Mouse (Mus musculus): ENCODE measurements at regions not wholly inside any gene's neighbourhood (a gene's known extent, or its start where the extent isn't known, plus 50 kb on each side); places are given as distances from the start of the nearest gene placed in this dataset.

DNA sequence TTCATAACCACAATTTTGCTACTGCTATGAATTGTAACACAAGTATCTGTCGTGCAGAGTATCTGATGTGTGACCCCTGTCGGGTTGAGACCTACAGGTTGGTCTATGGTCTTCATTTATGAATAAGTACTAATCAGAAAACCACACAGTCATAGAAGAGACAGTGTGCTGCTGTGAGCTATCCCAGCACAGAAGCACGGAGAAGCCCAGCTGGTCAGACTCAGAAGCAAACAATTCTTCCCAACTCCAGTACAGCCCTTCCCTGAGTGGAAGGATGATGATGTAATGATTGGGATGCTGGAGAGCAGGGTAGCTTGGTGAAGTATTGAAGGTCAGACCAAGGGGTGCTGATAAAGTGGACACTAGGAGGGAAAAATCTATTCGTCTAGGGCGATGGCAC lies 129.5 kb downstream of the Gm10260 start:
- H3K4me3 ChIP-seq (ENCODE audit: low read depth, low read length): no peak overlapping the region
- 65% methylated on average over 5 of the region's 5 CpGs for WGBS (ENCODE audit: insufficient replicate concordance)
- no peaks in the 10 kb centered on the region for H3K27me3 ChIP-seq (ENCODE audit: control insufficient read depth, insufficient read depth, low read depth, low read length)
- no peaks in the 10 kb centered on the region for H3K4me1 ChIP-seq (ENCODE audit: control insufficient read depth, low read depth, low read length)
- no peak overlapping the region for H3K9ac ChIP-seq (ENCODE audit: low read depth, low read length)
- ATAC-seq (ENCODE audit: low read depth): no peak
- H3K9me3 ChIP-seq (replicated peaks; ENCODE audit: control insufficient read depth, low read length): no peaks in the 10 kb centered on the region
- H3K4me2 ChIP-seq (ENCODE audit: low read depth, low read length): no peak overlapping the region
- no peak overlapping the region for H3K27ac ChIP-seq (ENCODE audit: low read length)
- no peaks in the 10 kb centered on the region for H3K36me3 ChIP-seq (ENCODE audit: control insufficient read depth, insufficient read depth)

DNA sequence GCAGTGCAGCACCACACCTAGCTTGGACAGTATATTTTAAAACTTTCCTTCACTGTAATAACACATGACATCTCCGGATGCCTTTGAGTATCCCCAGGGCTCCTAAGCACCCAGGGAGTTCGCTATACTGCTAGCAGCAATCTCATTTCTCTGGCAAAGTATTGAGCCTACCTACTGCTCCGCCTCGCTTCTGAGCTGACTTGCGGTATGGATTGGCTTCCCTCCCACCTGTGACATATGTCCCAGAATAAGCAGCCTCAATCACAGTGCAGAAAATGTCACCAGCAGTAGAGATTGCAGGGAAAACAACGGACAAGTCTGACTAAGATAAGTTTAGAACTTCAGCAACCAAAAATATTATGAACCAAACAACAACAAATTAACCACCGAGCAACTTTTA lies 131.8 kb downstream of the Gm10260 start:
- H3K36me3 ChIP-seq (ENCODE audit: control insufficient read depth, insufficient read depth): no peaks in the 10 kb centered on the region
- no peaks in the 10 kb centered on the region for H3K4me1 ChIP-seq (ENCODE audit: control insufficient read depth, low read depth, low read length)
- H3K4me3 ChIP-seq (ENCODE audit: low read depth, low read length): no peak overlapping the region
- H3K27ac ChIP-seq (ENCODE audit: low read length): no peak overlapping the region
- WGBS (ENCODE audit: insufficient replicate concordance): 70% methylated on average over 7 of the region's 7 CpGs
- no peak overlapping the region for H3K4me2 ChIP-seq (ENCODE audit: low read depth, low read length)
- H3K9ac ChIP-seq (ENCODE audit: low read depth, low read length): no peak overlapping the region
- H3K9me3 ChIP-seq (replicated peaks; ENCODE audit: control insufficient read depth, low read length): no peaks in the 10 kb centered on the region
- ATAC-seq (ENCODE audit: low read depth): no peak
- H3K27me3 ChIP-seq (ENCODE audit: control insufficient read depth, insufficient read depth, low read depth, low read length): no peaks in the 10 kb centered on the region

DNA sequence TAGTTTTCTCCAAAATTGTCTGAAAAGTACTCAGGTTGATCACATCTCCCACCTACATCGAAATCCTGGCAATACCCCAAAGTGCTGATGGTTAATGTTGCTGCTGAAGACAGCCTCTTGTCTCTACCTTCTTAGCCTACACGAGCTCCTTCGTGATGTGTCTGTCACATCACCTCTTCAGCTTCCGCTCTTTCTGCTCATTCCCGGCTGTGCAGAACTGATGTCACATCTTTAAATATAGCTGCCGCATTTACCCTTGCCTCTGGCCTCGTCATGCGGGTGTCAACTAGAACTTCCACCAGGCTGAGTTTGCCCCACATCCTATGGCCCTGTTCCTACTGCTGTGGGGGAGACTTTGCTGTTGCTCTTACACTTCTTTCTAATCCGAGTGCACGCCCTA lies 133.2 kb downstream of the Gm10260 start:
- H3K4me2 ChIP-seq (ENCODE audit: low read depth, low read length): no peak overlapping the region
- no peaks in the 10 kb centered on the region for H3K9me3 ChIP-seq (replicated peaks; ENCODE audit: control insufficient read depth, low read length)
- no peaks in the 10 kb centered on the region for H3K27me3 ChIP-seq (ENCODE audit: control insufficient read depth, insufficient read depth, low read depth, low read length)
- WGBS (ENCODE audit: insufficient replicate concordance): 67% methylated on average over 10 of the region's 10 CpGs
- H3K9ac ChIP-seq (ENCODE audit: low read depth, low read length): no peak overlapping the region
- no peaks in the 10 kb centered on the region for H3K36me3 ChIP-seq (ENCODE audit: control insufficient read depth, insufficient read depth)
- no peak overlapping the region for H3K27ac ChIP-seq (ENCODE audit: low read length)
- no peak for ATAC-seq (ENCODE audit: low read depth)
- H3K4me3 ChIP-seq (ENCODE audit: low read depth, low read length): no peak overlapping the region
- H3K4me1 ChIP-seq (ENCODE audit: control insufficient read depth, low read depth, low read length): no peaks in the 10 kb centered on the region

DNA sequence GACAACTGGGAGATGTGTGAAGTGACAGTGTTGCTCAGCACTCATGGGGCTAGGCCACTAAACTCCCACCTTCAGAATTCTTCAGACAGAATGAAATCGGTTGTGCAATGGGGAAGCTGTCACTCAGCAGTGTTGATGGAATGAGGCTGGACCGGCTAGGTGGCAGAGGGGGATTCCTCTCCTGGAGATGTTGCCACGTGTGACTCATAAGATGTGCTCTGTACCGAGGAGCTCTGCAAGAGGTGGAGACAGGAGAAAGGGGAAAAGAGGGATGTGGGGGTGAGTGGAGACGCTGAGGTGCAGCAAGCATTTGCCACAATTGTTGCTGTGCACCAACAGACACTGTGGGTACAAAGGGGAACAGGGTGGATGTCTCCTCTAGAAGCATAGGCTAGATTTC lies 133.6 kb downstream of the Gm10260 start:
- Histone ChIP-seq H3K27ac (ENCODE audit: low read length) (no peak overlapping the region), H3K4me2 (ENCODE audit: low read depth, low read length) (no peak overlapping the region), H3K36me3 (ENCODE audit: control insufficient read depth, insufficient read depth) (no peaks in the 10 kb centered on the region), H3K9ac (ENCODE audit: low read depth, low read length) (no peak overlapping the region), H3K9me3 (replicated peaks; ENCODE audit: control insufficient read depth, low read length) (no peaks in the 10 kb centered on the region), H3K27me3 (ENCODE audit: control insufficient read depth, insufficient read depth, low read depth, low read length) (no peaks in the 10 kb centered on the region), H3K4me3 (ENCODE audit: low read depth, low read length) (no peak overlapping the region), H3K4me1 (ENCODE audit: control insufficient read depth, low read depth, low read length) (no peaks in the 10 kb centered on the region)
- WGBS (ENCODE audit: insufficient replicate concordance): 37% methylated on average over 5 of the region's 5 CpGs
- no peak for ATAC-seq (ENCODE audit: low read depth)

DNA sequence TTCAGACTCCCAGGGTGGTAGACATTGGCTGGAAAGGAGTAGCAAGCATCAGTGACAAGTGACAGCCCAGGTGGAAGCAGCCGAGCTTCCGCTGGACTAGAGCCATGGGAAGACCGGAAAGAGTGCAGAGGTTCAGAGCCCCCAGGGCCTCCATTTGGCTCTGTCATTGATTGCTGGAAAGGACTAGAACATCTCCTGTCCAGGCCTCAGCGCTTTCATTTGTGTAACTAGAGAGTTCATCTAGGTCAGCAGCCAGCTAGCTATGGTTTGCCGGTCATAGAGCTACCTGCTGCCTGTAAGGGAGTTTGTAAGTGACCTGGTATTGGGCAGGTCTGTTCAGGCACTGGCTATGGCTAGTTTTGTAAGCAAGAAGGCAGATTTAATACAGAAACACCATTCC lies 134.3 kb downstream of the Gm10260 start:
- Histone ChIP-seq H3K27ac (ENCODE audit: low read length) (no peak overlapping the region), H3K4me2 (ENCODE audit: low read depth, low read length) (no peak overlapping the region), H3K27me3 (ENCODE audit: control insufficient read depth, insufficient read depth, low read depth, low read length) (no peaks in the 10 kb centered on the region), H3K36me3 (ENCODE audit: control insufficient read depth, insufficient read depth) (no peaks in the 10 kb centered on the region), H3K9me3 (replicated peaks; ENCODE audit: control insufficient read depth, low read length) (no peaks in the 10 kb centered on the region), H3K9ac (ENCODE audit: low read depth, low read length) (no peak overlapping the region), H3K4me1 (ENCODE audit: control insufficient read depth, low read depth, low read length) (no peaks in the 10 kb centered on the region), H3K4me3 (ENCODE audit: low read depth, low read length) (no peak overlapping the region)
- no peak for ATAC-seq (ENCODE audit: low read depth)
- WGBS (ENCODE audit: insufficient replicate concordance): 73% methylated on average over 5 of the region's 5 CpGs

DNA sequence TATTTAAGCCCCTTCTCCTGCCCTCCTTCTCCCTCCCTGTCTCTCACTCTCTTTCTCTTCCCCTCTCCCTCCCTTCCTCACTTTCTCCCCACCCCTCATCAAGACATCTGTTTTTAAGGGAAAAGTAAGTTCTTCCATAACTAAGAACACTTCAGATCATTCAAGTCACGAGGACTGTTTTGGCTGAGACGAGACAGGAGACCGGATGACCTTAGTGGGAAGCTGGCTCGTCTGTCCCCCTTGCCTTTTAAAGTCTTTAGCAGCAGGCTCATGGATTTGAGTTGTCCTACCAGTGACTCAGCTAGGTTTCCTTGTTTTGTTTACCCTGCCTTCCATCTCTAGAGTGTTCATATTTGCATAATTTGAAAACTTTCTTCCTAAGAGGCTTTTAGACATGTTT lies 135.0 kb downstream of the Gm10260 start:
- H3K9me3 ChIP-seq (replicated peaks; ENCODE audit: control insufficient read depth, low read length): no peaks in the 10 kb centered on the region
- no peak overlapping the region for H3K27ac ChIP-seq (ENCODE audit: low read length)
- no peak overlapping the region for H3K4me2 ChIP-seq (ENCODE audit: low read depth, low read length)
- no peaks in the 10 kb centered on the region for H3K4me1 ChIP-seq (ENCODE audit: control insufficient read depth, low read depth, low read length)
- WGBS (ENCODE audit: insufficient replicate concordance): 54% methylated on average over 4 of the region's 4 CpGs
- ATAC-seq (ENCODE audit: low read depth): no peak
- H3K4me3 ChIP-seq (ENCODE audit: low read depth, low read length): no peak overlapping the region
- no peaks in the 10 kb centered on the region for H3K36me3 ChIP-seq (ENCODE audit: control insufficient read depth, insufficient read depth)
- H3K9ac ChIP-seq (ENCODE audit: low read depth, low read length): no peak overlapping the region
- H3K27me3 ChIP-seq (ENCODE audit: control insufficient read depth, insufficient read depth, low read depth, low read length): no peaks in the 10 kb centered on the region

DNA sequence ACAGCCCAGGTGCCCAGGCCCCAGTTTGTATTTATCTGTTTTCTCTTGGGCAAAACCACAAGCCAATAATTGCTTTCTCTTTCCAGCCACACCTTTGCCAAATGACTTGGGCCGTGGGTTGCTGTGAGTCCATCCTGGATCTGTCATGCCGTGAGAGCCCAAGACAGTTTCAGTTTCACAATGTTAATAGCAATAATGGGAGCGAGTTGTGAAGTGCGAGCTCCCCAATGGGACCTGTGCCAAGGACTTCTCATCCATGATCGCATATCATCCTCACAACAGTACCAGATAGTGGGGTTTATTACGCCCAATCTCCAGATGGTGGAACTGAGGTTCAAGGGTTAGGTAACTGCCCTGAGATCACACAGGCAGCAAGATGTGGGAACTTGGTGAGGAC lies 142.2 kb downstream of the Gm10260 start:
- no peaks in the 10 kb centered on the region for H3K36me3 ChIP-seq (ENCODE audit: control insufficient read depth, insufficient read depth)
- no peak overlapping the region for H3K4me2 ChIP-seq (ENCODE audit: low read depth, low read length)
- H3K9me3 ChIP-seq (replicated peaks; ENCODE audit: control insufficient read depth, low read length): no peaks in the 10 kb centered on the region
- no peak overlapping the region for H3K27ac ChIP-seq (ENCODE audit: low read length)
- no peak overlapping the region for H3K9ac ChIP-seq (ENCODE audit: low read depth, low read length)
- no peaks in the 10 kb centered on the region for H3K4me1 ChIP-seq (ENCODE audit: control insufficient read depth, low read depth, low read length)
- WGBS (ENCODE audit: insufficient replicate concordance): 63% methylated on average over 6 of the region's 6 CpGs
- H3K27me3 ChIP-seq (ENCODE audit: control insufficient read depth, insufficient read depth, low read depth, low read length): no peaks in the 10 kb centered on the region
- H3K4me3 ChIP-seq (ENCODE audit: low read depth, low read length): no peak overlapping the region
- no peak for ATAC-seq (ENCODE audit: low read depth)

DNA sequence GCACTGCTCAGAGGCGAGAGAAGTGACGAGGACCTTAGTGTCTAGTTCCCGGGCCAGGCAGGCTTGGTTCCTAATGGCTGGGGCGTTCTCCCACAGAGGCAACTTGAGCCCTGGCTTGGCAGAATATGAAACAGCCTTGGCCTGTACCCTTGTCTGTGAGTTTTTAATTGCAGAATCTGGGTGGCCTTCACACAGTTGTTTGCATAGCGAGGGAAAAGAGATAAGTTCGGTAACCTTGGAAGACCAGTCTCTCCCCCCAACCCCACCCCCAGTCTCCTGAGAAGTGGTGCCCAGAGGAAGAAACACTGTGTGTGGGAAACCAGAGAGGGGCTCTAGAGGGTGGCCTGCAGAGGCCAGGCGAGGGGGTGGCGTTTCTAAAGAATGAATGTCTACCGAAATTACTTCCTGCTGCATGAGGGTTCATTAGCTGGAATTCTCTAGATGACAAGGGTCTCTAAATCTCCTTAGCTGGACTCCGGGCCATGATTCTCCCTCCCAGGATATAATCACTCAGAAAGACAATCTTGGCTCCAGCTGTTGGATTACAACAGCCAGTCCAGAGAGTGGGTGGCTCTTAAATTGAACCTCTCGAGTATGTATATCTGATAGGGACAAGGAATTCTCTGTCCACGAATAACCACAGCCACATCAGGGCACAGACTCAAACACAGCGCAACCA lies 142.8 kb downstream of the Gm10260 start:
- H3K4me1 ChIP-seq (ENCODE audit: control insufficient read depth, low read depth, low read length): no peaks in the 10 kb centered on the region
- no peak overlapping the region for H3K9ac ChIP-seq (ENCODE audit: low read depth, low read length)
- no peak overlapping the region for H3K4me3 ChIP-seq (ENCODE audit: low read depth, low read length)
- no peaks in the 10 kb centered on the region for H3K27me3 ChIP-seq (ENCODE audit: control insufficient read depth, insufficient read depth, low read depth, low read length)
- H3K9me3 ChIP-seq (replicated peaks; ENCODE audit: control insufficient read depth, low read length): no peaks in the 10 kb centered on the region
- no peaks in the 10 kb centered on the region for H3K36me3 ChIP-seq (ENCODE audit: control insufficient read depth, insufficient read depth)
- ATAC-seq (ENCODE audit: low read depth): no peak
- no peak overlapping the region for H3K4me2 ChIP-seq (ENCODE audit: low read depth, low read length)
- 46% methylated on average over 13 of the region's 13 CpGs for WGBS (ENCODE audit: insufficient replicate concordance)
- H3K27ac ChIP-seq (ENCODE audit: low read length): no peak overlapping the region

DNA sequence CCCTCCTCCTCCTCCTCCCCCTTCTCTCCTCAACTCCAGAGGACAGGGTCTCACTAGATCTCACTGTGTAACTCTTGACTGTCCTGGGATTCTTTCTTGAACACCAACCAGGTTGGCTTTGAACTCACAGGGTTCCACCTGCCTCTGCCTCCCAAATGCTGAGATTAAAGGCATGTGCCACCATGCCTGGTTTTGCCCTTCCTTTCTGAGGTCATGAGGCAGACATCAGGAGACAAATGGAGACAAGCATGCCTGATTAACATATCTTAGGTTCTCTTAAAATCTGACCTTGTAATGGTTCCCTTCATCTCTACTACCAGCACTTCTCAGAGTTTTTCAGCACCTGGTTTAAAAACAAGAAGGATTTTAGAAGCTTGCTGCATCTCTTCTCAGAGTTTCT lies 143.5 kb downstream of the Gm10260 start:
- Histone ChIP-seq H3K9me3 (replicated peaks; ENCODE audit: control insufficient read depth, low read length) (no peaks in the 10 kb centered on the region), H3K9ac (ENCODE audit: low read depth, low read length) (no peak overlapping the region), H3K4me1 (ENCODE audit: control insufficient read depth, low read depth, low read length) (no peaks in the 10 kb centered on the region), H3K27ac (ENCODE audit: low read length) (no peak overlapping the region), H3K27me3 (ENCODE audit: control insufficient read depth, insufficient read depth, low read depth, low read length) (no peaks in the 10 kb centered on the region), H3K4me2 (ENCODE audit: low read depth, low read length) (no peak overlapping the region), H3K4me3 (ENCODE audit: low read depth, low read length) (no peak overlapping the region), H3K36me3 (ENCODE audit: control insufficient read depth, insufficient read depth) (no peaks in the 10 kb centered on the region)
- no peak for ATAC-seq (ENCODE audit: low read depth)
